ENCODE assay signal across 34 mouse cellular contexts in genomic region chr2:35899712-35900111, GRCm38 (mm10).
"Had no signal": no experiment of that assay in that cellular context is flagged by ENCODE, and none has a peak within 500 bp of the region (broad histone marks: within the 10 kb centered on the region; RNA-seq: fewer than 3 reads in every experiment).

No protein-coding gene starts in this region.

- H3K36me3 ChIP-seq: heart, embryonic 10.5 days; heart, embryonic 13.5 days; heart, embryonic 15.5 days; hindbrain, embryonic 10.5 days; hindbrain, embryonic 12.5 days; hindbrain, embryonic 13.5 days; hindbrain, embryonic 15.5 days; intestine, embryonic 15.5 days; kidney, embryonic 15.5 days had no signal

- DNase-seq: heart, postnatal 10 days; heart, postnatal 14 days; heart, postnatal 36 days; heart, postnatal 4 days; kidney, adult 11 months; kidney, adult 18-20 months; kidney, adult 2 months; kidney, adult 8-10 months; kidney, adult 9 months; kidney, postnatal 10 days; kidney, postnatal 14 days; kidney, postnatal 25 days; kidney, postnatal 36 days; kidney, postnatal 4 days; layer of hippocampus, adult 9-11 months; layer of hippocampus, postnatal 36 days had no signal

- H3K4me1 ChIP-seq: hindbrain, embryonic 15.5 days; intestine, embryonic 15.5 days had no signal

- H3K4me2 ChIP-seq: heart, embryonic 11.5 days; heart, embryonic 13.5 days; heart, embryonic 15.5 days; hindbrain, embryonic 12.5 days; hindbrain, embryonic 13.5 days; hindbrain, embryonic 14.5 days; hindbrain, embryonic 15.5 days; intestine, embryonic 15.5 days; kidney, embryonic 15.5 days had no signal

- H3K9ac ChIP-seq: heart, embryonic 13.5 days; heart, embryonic 15.5 days; hindbrain, embryonic 12.5 days; hindbrain, embryonic 13.5 days; hindbrain, embryonic 14.5 days; hindbrain, embryonic 15.5 days; intestine, embryonic 15.5 days; kidney, embryonic 15.5 days had no signal

- H3K4me3 ChIP-seq: heart, embryonic 10.5 days; heart, embryonic 13.5 days; heart, embryonic 15.5 days; hindbrain, embryonic 10.5 days; hindbrain, embryonic 12.5 days; hindbrain, embryonic 13.5 days; hindbrain, embryonic 15.5 days; intestine, embryonic 15.5 days; kidney, embryonic 15.5 days; layer of hippocampus, adult 2 months had no signal

- ATAC-seq: hindbrain, embryonic 16.5 days; hindbrain, postnatal 0 days; inflammation-experienced regulatory T-cells, adult 6 months; intestine, embryonic 15.5 days; intestine, embryonic 16.5 days; intestine, postnatal 0 days had no signal

- H3K9me3 ChIP-seq: heart, embryonic 10.5 days; heart, embryonic 13.5 days; heart, embryonic 15.5 days; hindbrain, embryonic 10.5 days; hindbrain, embryonic 12.5 days; hindbrain, embryonic 13.5 days; hindbrain, embryonic 15.5 days; intestine, embryonic 15.5 days; kidney, embryonic 15.5 days had no signal

- H3K27ac ChIP-seq: heart, embryonic 10.5 days; heart, embryonic 13.5 days; heart, embryonic 15.5 days; hindbrain, embryonic 10.5 days; hindbrain, embryonic 12.5 days; hindbrain, embryonic 13.5 days; hindbrain, embryonic 14.5 days; hindbrain, embryonic 15.5 days; hindbrain, postnatal 0 days; intestine, embryonic 15.5 days; kidney, embryonic 15.5 days; kidney, postnatal 0 days; layer of hippocampus, adult 2 months had no signal

- H3K27me3 ChIP-seq: heart, embryonic 13.5 days; heart, embryonic 15.5 days; hindbrain, embryonic 12.5 days; hindbrain, embryonic 13.5 days; hindbrain, embryonic 15.5 days; intestine, embryonic 15.5 days; kidney, embryonic 15.5 days had no signal
